Mouse (Mus musculus) granulocyte monocyte progenitor cell, adult 5-6 weeks (primary cell): Measurements from ENCODE around the gene Erf. TPM values are rescaled to one million over a fixed set of nuclear protein-coding genes. Genes with fewer than 3 reads are reported as not detected.
"Not testable (repeated sequence)": the region's sequence is repeated elsewhere in the genome, so short reads cannot be mapped to it uniquely, and the experiment has no call there.

Experiments
- ATAC-seq: replicated peaks from 2 replicates; pipeline ENCODE4 v1.8.0; 2016; ENCODE audit warnings: mild to moderate bottlenecking, moderate TSS enrichment, inconsistent platforms; ENCODE audit not compliant: poor library complexity, severe bottlenecking
- total RNA-seq, 2 experiments: library from RNA; stranded (forward) in 1 of 2; stranded (reverse) in 1 of 2; fragments of 200-712, 200-1000 nt in 1 of 2; fragments of >200 nt in 1 of 2; fragmentation: Nextera tagmentation in 1 of 2; gene quantifications; 2 replicates each; pipeline ENCODE4 v1.2.3; 2014 to 2017

Gene Erf
- total RNA-seq, 2 experiments from 2014 or later, result 6.0 to 10.5 TPM

DNA sequence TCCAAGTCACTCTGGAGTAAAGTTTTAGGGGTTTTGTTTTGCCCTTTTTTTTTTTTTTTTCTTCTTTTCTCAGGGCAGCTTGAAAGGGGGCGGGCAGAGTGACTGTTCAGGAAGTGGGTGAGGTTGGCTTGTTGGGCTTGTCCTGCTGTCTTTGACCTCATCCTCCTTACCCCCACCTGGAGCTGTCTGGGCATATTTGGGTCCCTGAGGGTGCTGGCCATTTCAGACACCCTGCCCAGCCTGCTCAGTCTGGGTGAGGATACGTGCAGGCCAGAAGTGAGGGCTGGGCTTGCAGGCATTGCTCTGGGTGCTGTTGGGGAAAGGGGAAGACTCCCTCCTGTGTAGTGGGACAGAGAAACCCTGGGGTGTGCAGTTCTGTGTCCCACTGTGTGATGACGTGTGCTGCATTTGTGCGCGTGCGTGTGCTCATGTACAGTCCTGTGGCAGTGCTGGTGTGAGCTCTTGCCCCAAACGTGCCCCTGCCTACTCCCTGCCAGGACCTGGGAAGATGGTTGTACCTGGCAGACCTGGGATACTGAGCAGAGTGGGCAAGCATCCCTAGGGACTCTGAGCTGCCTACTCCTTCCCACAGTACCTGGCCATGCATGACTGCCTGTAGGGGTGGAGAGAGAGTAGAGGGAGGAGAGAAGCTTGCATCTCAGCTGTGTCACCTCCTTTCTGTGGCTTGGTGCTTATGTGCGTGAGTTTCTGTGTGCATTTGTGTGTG lies 19.1 kb upstream of the Erf start:
- ATAC-seq, result peak; percentile 5

DNA sequence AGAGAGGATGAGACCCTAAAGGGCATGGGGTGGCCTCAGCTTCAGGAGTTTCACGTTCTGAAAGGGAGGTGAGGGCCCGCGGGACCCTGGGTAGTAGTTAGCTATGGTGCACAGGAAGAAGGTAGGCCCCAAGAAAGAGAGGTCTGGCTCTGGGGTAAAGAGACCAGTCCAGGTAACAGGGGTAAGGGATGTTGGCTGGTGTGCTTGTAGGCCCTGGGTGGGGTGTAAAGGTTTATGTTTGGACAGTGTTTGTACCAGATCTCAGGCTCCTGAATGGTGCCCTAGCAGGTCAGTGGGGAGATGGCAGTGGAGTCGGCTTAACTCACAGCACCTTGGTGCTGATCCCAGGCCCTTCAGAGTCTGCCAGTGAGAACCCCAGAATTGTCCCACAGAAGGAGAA lies 18.5 kb upstream of the Erf start:
- ATAC-seq, result no peak

DNA sequence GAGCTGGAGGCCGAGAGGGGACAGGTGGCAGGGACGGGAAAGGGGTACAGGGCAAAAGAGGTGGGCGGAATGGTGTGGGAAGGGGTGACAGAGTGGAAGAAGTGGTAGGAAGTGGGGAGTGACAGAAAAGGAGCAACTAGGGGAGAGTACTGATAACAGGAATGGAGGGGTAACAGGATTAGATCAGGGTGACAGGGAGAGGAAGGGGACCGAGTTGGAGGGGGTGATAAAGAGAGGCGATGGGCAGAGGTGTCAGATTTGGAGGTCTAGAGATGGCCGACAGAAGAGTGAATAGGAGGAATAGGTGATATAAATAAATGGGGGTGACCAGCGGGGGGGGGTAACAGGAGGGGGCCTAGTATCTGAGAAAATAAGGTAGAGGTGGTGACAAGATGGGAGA lies 18.0 kb upstream of the Erf start:
- no peak for ATAC-seq

DNA sequence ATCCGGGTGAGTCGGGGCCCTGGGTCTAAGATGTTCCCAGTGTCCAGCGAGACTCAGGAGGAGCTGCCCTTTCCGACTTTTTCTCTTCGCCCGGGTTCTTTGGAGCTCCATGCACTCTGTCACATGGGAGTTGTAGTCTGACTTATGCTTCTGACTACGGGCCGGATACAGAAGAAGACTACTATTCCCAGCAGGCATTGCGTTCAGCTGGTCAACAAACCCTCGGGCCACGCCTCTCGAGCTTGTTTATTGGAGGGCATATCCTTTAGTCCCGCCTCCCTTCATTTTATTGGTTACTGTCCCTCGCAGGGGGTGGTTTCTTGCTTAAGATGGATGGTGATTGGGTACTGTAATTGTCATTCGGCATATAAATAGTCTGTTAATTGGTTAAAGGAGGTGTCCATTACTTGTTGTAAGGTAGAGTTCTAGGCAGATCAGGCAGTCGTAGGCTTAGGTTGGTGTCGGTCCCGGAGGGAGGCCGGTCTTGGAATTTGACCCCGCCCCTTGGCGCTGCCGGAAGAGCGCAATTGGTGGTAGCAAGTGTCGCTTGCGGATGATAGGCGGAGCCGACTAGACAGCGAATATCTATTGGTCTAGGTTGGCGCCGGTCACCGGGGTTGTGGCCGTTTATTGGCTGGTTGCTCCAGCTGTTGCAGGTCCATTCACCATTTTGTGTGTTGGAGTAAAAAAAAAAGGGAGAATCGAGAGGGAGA lies 17.3 kb upstream of the Erf start:
- peak; percentile 65 for ATAC-seq

DNA sequence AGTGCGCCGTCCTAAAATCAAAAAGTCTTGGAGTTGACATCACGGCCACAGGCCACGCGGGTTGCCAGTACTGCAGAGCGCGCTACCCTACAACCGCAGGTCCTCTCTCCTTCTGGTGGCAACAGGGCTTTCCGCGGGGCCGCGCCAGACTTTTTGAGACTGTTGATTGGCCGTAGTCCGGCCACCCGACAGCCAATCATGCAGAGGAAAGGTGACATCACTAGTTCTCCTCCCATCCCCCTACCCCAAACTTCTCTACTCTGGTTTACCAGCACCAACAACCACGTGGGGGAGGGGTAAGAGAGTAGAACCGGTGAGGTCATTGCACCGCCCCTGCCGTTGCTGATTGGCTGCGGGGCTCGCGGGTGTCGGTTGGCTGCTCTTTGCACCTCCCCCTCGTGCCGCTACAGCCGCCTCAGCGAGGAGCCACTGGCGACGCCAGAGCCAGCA lies 16.8 kb upstream of the Erf start, which contains the start of gene Cic:
Gene Cic (plus strand): TSS at position 404 of the 450 bp plus-strand sequence.
- peak; percentile 69 for ATAC-seq

DNA sequence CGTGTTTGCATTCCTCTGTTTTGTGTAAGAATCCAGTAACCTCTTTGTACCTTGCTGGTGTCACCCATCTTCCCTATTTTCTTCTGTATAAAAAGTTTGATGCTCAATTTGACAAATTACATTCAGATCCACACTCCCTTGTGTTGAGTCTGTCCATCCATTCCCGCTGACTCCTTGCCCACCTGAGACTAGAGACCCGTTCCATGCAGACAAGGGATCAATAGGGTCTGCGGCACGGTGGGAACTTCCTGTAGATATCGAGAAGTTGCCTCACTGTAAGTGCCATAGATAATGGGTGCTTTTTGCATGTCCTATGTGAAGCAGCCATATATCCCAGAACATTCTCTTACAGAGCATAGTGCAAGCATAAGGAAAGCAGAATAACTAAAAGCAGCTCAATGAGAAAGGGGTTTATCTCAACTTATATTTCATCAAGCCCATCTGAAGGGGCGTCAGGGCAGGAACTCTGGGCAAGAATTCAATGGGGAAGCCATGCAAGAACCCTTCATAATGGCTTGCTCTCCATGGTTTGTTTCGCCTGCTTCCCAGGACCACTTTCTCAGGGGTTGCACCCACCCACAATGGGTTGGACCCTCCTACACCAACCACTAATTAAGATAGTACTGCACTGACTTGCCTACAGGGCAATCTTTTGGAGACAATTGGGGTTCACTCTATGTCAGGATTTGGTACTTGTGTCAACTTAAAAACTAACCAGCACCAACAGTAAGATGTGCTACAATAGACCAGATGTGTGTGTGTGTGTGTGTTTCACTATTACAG lies 15.8 kb upstream of the Erf start:
- no peak for ATAC-seq

DNA sequence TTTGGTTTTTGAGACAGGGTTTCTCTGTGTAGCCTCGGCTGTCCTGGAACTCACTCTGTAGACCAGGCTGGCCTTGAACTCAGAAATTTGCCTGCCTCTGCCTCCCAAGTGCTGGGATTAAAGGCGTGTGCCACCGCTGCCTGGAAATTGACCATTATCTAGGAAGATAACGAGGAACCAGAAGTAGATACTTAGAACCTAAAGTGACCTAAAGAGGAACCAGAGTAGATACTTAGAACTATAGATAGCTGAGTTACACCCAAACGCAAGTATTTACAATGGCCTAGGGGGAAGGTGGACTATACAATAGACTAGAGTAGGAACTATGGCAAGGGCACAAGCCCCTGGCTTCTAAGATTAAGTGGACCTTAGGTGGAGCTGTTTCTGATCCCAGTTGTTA lies 15.2 kb upstream of the Erf start:
- ATAC-seq, result not testable (repeated sequence)

DNA sequence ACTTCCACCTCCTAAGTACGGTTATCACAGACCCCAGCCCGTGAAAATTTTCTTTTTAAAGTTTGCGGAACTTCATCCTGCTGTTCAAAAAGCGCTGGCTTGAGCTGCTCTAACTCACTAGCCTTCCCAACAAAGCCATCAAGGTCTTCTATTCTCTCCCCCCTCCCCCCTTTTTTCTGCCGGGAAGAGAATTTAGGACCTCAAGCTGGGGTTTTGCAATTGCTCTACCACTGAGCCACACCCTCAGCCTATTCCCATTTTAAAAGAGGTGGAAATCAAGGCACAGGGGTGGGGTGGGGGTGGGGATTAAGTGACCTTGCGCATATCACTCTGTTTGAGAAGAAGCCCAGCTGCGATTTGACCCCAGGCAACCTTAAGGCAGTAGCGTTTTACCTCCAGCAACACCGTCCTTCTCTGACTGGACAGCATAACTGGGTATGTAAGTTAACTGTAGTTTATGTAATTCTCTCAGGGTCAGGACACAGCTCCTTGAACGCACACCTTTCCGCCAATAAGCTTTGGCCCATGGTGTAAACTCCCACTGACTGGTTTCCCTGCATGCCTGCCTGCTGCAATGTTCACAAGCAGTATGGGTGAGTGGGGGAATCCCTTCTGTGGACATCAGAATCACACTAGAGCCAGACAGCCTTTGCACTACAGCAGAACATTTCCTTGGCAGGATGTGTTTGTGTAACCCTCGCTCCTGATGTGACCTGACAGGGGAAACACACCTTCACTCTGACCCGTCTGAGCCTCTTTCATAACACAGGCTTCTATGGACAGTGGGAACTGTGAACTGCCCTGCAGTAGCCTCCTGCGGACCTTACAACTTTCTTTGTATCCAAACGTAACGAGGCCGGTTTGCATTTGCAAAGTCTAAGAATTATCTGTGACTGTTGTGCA lies 13.7 kb upstream of the Erf start:
- ATAC-seq, result no peak

DNA sequence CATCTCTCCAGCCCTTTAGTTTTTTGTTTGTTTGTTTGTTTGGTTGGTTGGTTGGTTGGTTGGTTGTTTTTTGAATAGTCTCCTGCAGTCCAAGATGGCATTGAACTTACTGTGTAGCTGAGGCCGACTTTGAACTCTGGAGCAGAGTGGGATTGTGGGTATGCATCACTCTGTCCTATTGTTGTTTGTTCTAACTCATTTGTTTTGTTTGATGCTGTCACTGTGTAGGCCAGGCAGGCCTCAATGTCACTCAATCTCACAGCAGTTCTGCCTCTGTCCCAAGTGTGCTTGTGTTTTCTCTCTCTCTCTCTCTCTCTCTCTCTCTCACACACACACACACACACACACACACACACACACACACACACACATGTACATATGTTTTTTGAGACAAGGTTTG lies 11.3 kb upstream of the Erf start:
- ATAC-seq, result no peak

DNA sequence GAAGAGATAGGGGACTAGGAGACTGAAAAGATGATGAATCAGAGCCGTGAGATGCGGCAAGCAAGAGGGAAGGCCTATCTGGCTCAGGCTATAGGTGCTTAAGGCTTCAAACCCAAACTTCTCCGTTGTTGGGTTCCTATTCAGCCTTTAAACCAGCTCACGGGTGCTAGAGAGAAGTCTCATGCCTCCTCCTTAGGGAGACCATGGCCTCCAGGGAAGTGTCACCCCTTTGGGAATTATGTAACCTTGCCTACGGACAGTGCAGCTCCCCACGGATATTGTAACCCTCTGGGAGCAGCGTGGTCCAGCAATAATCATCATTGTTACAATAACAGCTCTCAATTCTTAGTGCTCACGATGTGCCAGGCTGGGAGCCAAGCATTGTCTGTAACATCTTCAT lies 1.3 kb upstream of the Erf start:
- no peak for ATAC-seq

DNA sequence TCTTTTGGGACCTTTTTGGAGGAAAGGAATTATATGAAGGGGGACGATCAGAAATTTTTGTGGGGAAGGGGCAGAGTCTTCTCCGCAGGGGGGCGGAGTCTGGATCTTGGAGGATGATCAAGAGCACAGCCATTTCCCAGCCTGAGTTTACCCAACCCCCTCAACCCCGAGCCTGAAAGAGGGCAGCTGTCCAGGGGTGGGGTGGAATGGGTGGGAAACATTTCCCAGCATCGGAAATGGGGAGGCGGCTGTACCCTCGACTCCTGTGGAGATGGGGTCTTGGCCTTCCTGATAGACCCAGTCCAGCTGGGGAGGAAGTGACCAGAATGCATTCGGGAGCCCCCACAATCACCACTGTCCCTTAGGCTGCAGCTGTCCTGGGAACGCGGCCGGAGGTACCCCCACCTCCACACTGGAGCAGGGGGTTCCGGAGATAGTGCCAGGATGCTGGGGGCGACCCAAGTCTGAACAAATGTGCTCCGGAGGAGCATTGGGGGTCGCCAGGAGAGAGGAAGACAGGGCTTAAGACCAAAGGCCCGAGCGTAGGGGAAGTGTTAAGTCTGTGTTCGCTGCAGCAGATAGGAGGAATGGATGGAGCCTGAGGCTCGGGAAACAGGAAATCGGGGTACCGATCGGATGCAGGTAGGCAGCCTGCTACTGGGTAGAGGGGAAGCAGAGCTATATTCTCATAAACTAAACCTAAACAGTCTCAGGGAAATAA lies 670 bp upstream of the Erf start:
- ATAC-seq, result no peak

DNA sequence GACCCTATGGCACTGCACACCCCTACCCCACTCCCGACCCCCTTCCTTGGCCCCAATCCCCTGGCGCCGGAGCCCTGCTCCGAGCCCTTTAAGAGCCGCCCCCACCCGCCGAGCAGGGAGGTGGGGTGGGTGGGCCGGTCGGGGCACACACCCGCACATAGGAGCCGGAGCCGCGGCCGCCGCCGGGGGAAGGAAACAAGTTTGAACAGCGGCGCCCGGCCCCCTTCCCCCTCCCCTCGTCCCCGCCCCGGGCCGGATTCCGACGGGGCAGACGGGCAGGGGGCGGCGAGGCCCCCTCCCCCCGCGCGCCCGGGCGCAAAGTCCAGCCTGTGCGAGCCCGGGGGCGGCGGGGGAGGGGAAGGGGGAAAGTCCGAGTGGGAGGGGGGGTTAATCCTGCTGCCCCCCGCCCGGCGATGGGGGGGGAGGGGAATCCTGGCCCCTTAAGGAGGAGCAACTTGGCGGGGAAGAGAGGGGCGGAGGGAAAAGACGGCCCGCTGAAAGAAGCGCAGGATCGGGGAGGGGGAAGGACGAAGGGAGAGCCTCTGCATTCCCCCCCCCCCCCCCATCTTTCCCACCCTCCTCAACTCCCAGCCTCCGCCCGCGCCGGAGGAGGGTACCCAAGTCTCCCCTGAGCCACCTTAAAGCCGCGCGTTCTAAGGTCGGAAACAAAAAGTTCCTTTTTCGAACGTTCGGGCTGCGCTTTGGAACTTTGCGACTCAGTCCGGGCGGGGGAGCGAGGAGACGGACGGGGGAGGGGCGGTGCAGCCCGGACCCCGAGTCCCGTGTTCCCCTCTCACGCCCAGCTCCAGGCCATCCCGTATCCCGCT lies 1.0 kb downstream of the Erf start:
- peak; percentile 19 for ATAC-seq

DNA sequence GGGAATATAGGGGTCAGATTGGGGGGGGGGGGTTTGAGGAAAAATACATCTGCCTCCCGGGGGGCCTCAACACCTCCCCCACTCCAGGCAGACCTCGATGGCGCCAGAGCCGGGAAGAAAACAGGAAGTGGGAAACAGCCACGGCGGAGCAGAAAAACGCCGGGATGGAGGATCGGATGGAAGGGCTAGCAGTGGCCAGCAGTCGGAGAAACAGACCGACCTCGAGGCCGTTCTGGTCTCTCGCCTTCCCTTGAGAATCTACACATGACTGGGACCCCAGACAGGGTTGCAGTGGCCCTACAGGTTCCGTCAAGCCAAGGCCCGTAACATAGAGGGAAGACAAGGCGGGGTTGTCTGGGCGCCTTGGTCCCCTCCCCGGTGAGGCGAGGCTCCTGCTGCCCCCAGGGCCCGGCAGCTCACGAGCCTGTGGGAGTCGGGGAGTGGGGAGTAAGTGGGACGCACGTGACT lies 1.7 kb downstream of the Erf start:
- ATAC-seq, result peak; percentile 2; the same call in 1 of the 2 replicates

DNA sequence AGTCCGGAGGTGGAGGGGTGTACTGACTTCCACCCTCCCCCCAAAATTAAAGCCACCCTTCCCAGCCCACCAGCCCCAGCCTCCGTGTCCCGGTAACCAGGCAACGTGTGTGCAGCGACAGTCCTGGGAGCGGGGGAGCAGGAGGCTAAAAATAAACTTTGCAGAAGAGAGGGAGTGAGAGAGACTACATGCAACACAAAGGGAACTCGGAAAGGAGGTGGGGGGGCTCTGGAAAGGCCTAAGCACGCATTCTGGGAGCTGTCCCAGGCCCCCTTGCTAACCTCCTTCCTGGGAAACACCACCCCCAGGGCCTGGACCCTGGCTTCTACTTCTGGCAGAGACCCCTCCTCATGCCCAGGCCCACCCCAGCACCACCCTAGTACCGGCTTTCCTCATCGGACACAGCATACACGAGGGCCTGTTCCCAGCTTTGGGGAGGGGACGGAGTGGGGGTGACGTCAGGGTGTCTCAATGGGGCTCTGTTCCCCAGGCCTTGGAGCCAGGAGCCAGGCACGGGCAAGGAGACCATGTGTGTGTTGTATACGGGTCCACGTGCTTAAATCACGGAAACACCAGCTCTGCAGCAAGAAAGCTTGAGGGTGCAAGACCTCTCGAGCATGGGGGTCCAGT lies 2.4 kb downstream of the Erf start:
- peak; percentile 22; the same call in 1 of the 2 replicates for ATAC-seq

DNA sequence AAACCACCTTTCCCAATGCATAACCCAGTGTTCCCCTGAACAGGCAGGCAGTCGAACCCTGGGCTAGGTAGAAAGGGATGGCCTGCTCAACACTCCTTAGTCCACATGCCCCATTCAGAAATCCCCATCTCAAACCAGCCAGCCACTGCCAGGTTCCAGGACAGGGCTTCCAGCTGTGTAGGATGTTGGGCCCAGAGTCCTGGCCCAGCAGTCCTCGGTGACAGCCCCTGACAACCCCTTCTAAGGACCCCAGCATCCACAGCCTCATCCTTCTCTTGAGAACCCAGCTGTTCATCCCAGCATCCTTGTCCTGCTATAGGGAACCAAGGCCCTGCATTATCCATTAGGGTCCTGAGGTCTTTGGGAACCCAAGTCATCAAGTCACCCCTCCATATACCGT lies 3.1 kb downstream of the Erf start:
- ATAC-seq, result no peak

DNA sequence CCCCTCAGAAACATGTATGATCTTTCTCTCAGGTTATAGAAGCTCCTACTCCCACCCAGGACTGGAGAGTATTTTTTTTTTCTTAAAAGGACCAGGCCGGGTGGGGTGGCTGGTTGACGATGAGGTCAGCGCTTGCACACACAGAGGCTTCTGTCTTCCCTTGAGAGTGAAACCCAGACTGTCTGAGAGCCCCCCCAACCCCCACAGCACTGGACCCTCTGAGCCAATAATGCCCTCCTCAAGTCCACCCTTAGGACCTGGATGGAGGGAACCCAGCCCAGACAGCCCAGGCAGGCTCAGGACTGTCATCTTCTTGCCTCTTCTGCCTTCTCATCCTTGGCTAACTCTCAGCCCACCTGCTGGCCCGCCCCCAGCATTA lies 3.8 kb downstream of the Erf start:
- ATAC-seq, result no peak

DNA sequence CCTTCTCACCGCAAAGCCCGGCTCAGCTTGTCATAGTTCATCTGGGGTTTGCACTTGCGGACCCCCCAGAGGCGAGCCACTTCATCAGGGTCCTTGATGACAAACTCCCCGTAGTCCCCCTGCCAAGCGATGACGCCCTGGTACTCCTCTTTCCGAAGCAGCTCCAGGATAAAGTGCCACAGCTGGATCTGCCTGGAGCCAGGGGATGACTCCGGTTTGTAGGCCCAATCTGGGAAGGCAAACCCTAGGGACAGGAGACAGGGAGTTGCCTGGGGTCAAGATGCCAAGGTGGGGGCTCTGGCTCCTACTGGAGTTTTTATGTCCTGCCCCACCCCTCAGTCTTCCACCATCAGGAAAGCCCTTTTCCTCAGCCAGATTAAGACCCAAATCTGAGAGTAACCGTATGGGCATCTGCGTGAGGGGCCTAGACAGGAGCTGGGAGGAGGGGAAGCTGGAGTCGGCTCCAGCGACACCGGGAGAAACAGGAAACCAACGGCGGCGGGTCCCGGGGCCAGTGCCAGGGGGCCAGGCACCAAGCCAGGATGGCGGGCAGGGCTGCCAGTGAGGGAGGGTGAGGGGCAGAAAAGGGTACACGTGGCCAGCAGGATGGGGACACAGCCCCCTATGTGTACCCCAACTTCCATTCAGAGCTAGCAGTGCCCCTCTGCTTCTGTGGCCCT lies 4.3 kb downstream of the Erf start:
- no peak for ATAC-seq
